Mouse (Mus musculus) thymus, postnatal 0 days (tissue): ENCODE data around the gene Mavs. TPM values are rescaled to one million over a fixed set of nuclear protein-coding genes. Genes with fewer than 3 reads are reported as not detected.
"Not testable (repeated sequence)": the region's sequence is repeated elsewhere in the genome, so short reads cannot be mapped to it uniquely, and the experiment has no call there.

Experiments used
- DNase-seq: peaks from one replicate; pipeline ENCODE4 v3.0.0-alpha.2; 2015; ENCODE audit warnings: low spot score
- polyA plus RNA-seq: library from polyadenylated mRNA; unstranded; fragments of >200 nt; fragmentation: Nextera tagmentation; extraction: Ambion mirVana; gene quantifications from 2 replicates; pipeline ENCODE4 v1.2.1, GENCODE M21; 2015

Mavs gene
- polyA plus RNA-seq, 1 experiment from 2014 or later, result 13.1 TPM

- no peak for DNase-seq
These were observed 22.7 kb upstream of the Mavs start for GRCm38 (mm10) chr2:131211026-131211615.

DNA sequence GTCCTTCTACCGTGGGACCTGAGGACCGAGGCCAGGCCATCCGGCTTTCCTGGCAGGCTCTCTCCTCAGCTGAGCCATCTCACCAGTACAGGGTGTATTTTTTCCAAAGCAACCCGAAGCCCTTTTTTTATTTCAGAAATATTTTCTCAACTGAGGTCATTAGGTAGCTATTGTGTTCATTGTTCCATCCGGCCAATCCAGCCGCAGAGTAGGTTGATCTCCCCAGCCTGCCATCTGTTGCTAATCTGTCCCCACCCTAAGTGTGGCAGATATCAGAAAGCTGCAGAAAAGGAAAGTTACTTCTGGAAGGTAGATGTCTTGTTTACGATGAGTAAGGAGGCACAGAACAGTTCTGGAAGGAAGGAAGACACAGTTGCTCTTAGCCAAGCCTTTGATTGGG is 20.1 kb upstream of the Mavs start:
- no peak for DNase-seq

- no peak for DNase-seq
These were observed 17.7 kb upstream of the Mavs start for GRCm38 (mm10) chr2:131215941-131216858.

- no peak for DNase-seq
These were observed 13.8 kb upstream of the Mavs start for GRCm38 (mm10) chr2:131220030-131220429.

DNA sequence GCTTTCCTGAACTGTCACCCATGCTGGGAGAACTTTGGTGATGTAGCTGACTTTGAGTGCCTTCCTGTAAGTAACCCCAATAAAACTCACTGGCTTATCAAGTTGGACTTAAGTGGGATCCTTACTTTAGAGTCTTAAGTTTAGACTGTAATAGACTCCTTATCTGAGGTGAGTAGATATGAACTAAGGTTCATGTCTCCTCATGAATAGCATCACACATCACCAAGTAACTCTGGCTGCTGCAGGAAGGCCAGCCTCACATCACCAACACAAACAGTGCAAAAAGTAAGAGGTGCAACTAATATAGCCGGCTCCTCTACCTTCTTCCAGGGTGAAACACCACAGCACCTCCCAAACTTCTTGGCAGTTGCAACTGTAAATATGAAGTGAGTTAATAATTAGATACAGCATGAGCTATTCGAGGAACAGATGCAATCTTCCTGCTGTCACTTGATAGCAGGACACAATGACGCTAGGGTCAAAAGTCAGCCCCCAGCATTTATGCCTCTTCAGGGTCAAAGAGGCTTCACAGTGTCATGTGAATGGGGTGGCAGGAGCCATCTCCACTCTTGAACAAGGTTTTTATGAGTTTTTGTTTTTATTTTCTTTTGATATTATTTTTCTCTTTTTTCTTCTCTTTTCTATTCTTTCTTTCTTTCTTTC is 11.9 kb upstream of the Mavs start:
- no peak for DNase-seq

GRCm38 (mm10) chr2:131222562-131222961 is 11.3 kb upstream of the Mavs start:
- no peak for DNase-seq

DNA sequence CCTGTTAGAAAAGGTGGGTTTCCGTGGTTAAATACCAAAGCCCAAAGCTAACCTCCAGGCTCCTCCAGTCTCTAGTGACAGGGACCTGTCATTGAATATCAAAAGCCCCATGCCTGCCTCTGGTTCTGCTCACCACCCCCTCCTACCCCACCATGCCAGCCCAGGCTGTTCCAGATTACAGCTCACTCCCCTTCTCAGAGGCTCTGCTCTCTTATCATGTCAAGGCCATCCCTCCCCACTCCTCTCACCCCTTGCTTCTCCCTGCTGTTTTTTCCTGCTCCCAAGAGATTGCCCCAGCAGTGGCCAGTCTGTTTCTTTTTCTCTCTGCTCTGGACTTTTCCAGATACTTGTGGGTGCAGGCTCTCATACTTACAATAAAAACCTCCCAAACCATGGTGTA is 10.3 kb upstream of the Mavs start:
- DNase-seq, result no peak

- no peak for DNase-seq
These were observed 8.7 kb upstream of the Mavs start for GRCm38 (mm10) chr2:131225178-131225577.

DNA sequence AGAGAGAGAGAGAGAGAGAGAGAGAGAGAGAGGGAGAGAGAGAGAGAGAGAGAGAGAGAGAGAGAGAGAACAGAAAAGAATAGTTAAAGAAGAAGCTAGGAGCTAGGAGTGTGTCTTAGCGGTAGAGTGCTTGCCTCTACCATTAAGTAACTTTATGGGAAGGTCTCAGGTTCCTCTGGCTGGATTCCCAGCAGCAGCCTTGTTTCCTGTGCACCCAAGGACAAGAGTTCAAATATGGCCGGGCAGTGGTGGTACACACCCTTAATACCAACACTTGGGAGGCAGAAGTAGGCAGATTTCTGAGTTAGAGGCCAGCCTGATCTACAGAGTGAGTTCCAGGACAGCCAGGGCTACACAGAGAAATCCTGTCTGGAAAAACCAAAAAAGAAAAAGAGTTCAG is 7.2 kb upstream of the Mavs start:
- DNase-seq, result not testable (repeated sequence)

DNA sequence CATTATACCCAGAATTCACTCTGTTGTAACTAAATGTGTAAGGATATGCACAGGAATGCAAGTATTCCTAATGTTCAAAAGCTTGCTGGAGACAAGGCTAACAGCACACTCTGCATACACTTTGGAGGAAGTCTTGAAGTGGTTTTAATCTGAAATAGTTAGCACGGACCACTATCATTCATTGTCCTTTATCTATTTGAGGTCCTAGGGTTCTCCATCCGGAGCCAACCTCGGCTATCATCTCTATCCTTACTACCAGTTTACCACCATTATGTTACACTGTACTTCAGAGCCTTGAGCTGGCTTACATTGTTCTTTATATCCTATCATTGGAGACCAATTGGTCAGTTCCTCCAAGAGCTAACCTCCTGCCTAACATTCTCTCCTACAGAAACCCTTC is 6.6 kb upstream of the Mavs start:
- no peak for DNase-seq

GRCm38 (mm10) chr2:131232558-131232957 is 1.3 kb upstream of the Mavs start:
- no peak for DNase-seq

- DNase-seq, result no peak
These were observed 326 bp downstream of the Mavs start for GRCm38 (mm10) chr2:131234127-131234650.

DNA sequence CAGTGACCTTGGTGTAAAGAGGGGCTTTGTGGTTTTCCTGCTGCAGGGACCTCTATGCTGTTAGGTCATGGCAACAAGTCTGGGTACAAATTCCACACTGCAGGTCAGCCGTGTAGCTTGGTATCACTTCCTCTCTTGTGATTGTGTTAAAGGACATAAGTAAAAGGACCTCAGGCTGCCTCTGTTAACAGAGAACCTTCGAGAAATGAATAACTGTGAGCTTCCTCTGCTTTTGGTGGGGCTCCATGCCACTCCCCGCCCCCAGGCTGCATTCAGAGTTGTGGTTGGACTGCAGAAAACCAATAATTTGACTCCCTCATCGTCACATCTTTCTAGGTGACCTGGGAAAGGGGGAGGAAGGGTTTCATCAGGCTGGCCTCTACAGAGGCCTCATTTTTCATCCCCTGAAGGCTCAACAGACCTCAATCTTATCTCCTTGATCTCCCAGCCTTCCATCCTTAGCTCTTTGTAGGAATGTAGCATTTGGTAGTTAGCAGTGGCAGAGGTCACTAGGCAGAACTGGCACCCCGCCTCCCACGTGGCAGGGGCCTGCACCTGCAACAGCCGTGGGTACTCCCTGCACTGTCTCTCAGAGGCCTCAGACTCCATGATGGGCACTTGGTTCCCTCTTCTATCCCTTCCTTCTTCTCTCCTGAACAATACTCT is 1.2 kb downstream of the Mavs start:
- DNase-seq, result peak; percentile 22

DNA sequence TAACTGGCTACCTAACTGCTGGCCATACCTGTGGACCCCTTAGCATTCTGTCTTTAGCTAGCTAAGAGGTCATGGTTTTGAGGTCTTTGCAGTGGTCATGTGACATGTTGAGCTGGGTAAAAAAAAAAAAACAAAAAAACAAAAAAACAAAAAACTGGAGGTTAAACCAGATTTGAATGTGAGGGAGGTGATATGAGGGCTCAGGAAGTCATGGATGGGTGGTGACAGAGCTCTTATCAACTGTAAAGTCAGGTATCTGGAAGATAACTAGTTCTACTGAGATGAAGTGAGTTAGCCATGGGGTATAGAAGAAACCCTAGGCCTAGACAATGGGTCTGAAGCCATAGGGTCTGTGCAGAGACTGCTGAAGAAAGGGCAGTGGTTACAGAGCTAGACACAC is 8.3 kb downstream of the Mavs start:
- no peak for DNase-seq

DNA sequence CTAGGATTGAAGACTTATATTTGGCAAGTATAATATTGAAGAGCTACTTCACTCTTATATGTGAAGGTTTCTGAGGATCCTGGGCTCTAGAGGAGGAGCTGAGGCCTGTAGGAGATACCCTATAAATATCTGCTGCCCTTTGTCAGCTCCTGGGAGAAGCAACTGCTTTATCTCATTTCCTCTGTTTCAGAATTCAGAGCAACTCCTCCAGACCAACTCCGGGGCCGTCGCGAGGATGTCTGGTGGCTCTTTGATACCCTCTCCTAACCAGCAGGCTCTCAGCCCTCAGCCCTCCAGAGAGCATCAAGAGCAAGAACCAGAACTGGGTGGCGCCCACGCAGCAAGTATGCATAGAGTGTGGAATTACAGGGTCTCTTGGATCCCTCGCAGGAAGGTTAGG is 9.1 kb downstream of the Mavs start:
- no peak for DNase-seq

- DNase-seq, result peak; percentile 48
These were observed 19.9 kb downstream of the Mavs start for GRCm38 (mm10) chr2:131253681-131254328.

GRCm38 (mm10) chr2:131254329-131254713 is 20.5 kb downstream of the Mavs start:
- DNase-seq, result no peak

DNA sequence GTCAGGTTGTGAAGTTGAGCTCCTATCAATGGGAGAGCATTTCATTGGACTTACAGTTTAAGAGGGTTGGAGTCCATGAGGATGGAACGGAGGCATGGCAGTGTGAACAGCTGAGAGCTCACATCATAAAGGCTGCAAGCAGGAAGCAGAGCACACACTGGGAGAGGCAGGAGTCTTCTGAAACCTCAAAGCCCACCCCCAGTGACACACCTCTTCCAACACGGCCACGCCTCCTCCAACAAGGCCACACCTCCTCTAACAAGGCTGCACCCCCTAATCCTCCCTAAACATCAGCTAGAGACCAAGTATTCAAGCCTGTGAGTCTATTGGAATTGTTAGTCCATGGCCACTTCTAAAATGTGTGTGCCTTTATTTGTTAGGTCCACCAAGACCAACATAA is 21.9 kb downstream of the Mavs start:
- DNase-seq, result peak; percentile 47

- DNase-seq, result no peak
These were observed 24.8 kb downstream of the Mavs start for GRCm38 (mm10) chr2:131258693-131259092.

DNA sequence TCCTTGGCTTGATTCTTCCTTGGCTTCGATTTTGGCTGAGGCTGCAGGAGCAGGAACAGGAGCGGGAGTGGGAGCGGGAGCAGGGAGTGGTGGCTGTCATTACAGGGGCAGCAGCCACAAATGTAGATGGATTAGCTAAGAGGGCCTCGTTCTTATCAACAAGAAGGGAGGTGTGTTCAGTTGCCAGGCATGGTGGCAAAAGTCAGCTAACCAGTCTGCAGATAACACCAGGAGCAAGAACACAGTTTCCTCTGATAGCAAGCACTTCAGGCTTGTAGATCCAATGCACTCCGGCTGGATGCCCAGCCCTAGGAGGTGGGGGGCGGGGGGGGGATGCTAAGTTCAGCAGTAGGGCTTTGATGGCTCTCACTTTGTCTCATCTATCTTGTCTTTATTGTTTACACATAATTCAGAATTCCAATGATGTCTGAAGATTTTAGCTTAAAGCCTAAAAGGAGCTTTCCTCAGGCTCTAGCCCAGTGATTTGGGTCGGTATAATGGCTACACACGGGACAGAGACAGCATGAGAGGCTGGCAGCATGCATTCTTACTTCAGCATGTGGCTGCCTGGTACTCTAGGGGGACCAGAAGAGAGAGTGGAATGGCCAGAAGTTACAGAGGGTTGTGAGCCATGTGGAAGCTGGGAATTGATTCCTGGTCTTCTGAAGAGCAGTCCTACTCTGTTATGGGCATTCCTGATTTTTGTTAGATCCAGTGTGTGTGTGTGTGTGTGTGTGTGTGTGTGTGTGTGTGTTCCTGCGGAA is 26.9 kb downstream of the Mavs start:
- no peak for DNase-seq
